Mouse (Mus musculus) right cerebral cortex, postnatal 25 days (tissue): ENCODE data around the gene Dclre1b.

Experiments
- DNase-seq: peaks from one replicate; pipeline ENCODE4 v3.0.0; 2022

Gene Dclre1b

DNA sequence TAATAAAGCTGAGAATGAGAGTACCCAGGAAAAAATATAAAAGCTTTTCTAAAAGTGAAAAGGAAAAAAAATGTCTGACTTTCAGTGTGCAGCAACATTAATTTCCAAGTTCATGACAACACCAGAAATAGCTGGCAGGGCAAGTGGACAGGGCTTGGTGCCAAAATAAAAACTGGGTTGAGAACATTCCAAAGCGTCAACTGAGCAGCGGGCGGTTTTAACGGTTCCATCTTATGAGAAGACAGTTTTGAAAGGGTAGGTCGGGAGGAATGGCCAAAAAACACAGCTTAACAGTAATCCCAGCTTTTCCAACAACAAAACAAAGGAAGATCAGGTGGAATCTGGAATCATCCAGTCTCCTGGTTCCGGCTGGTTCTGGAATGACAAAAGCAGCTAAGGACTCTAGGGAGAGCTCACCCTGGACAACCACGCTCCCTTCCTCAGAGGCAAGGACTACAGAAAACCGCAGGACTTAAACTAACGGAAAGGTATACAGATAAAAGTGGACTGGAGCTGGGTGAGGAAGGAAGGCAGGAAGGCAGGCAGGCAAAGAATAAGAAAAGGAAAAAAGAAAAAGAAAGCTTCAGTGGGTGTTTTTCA is 37.6 kb downstream of the Dclre1b start:
- no peak for DNase-seq

DNA sequence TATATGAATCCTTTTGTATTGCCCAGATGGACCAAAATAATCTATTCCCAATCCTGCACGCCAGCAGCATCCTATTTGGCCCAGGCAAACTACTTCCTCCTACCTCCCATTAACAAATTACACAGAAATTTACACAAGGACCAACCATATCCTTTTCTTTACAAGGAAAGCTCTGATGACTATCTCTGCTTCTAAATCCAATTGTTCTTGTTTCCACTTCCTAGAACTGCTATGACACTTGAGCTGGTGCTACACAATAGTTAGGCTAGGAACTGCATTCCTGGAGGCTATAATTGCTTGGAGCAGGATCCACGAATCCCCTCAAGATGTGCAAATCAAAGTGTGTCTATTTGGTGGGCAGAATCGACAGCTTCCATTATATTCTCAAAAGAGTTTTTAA is 42.5 kb downstream of the Dclre1b start:
- DNase-seq: no peak

- DNase-seq: no peak
Measured at GRCm38 (mm10) chr3:103759261-103759970, 49.8 kb downstream of the Dclre1b start.

DNA sequence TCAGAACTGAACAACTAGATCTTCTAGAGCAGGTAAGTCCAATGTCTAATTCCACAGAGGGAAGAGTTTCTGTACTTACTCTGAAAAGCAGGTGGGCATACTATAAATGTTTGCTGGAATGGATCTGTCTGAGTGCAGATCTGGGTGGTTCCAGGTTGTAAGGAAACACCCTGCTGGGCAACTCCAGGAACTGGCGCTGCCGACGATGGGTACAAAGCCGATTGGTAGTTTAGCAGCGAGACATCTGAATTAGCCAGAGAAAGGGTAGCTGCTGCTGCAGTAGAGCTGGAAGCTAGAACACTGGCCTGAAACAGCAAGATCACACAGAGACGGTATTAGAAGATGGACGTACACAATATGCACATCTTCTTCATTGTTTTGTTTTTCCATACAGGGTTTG is 50.8 kb downstream of the Dclre1b start:
- DNase-seq: no peak

GRCm38 (mm10) chr3:103756920-103757319 is 52.3 kb downstream of the Dclre1b start:
- no peak for DNase-seq

DNA sequence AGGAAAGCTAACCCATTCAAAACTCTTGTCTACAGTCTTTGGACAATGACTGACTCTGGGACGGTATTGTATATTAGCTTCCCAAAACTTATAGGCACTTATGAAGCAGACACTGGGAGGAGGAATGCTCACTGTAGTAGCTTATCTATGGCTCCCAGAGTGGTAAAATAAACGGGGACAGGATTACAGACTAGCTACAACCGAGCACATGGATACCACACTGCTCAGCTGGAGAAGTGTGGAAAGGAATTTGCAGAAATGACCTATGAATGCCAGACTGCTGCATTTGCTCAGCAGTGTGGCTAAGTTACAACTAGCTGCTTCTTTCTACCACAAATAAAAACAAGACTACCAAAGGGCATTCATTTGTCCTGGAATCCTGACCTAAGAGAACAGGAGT is 53.9 kb downstream of the Dclre1b start:
- no peak for DNase-seq

- DNase-seq: no peak
Measured at GRCm38 (mm10) chr3:103751558-103751957, 57.7 kb downstream of the Dclre1b start.
